Comparison of ENCODE assay signal across 23 mouse cellular contexts in genomic region chr12:99756213-99756612, GRCm38 (mm10).
DNase-seq lines count a peak whose midpoint lies in the region; ATAC-seq lines count a peak whose summit lies in the region.
"Had no signal": no experiment of that assay in that cellular context is flagged by ENCODE, and none has a peak within 500 bp of the region (broad histone marks: within the 10 kb centered on the region; RNA-seq: fewer than 3 reads in every experiment).

No protein-coding gene starts in this region.

- ATAC-seq in hindbrain, embryonic 15.5 days (ENCODE audit: low FRiP score, low read depth), result 0 out of 2 replicates have a peak, but pooled peaks have one; percentile 23
- ATAC-seq in embryonic facial prominence, embryonic 15.5 days (ENCODE audit: insufficient number of reproducible peaks, low FRiP score, low TSS enrichment, low read depth), result no peak
- ATAC-seq in forebrain, embryonic 13.5 days, result peak; percentile 31; the same call in 1 of the 2 replicates
- 0 out of 2 replicates have a peak, but pooled peaks have one; percentile 27 for ATAC-seq in midbrain, embryonic 14.5 days (ENCODE audit: low FRiP score, low TSS enrichment)
- ATAC-seq: intestine, postnatal 0 days; liver, postnatal 0 days; lung, postnatal 0 days had no signal

- H3K27me3 ChIP-seq in hindbrain, embryonic 15.5 days, result no peaks in the 10 kb centered on the region
- no peaks in the 10 kb centered on the region for H3K27me3 ChIP-seq in hindbrain, embryonic 10.5 days (ENCODE audit: insufficient read depth, poor library complexity, severe bottlenecking)
- H3K27me3 ChIP-seq in embryonic facial prominence, embryonic 15.5 days, result no peaks in the 10 kb centered on the region
- no peaks in the 10 kb centered on the region for H3K27me3 ChIP-seq in forebrain, embryonic 13.5 days
- no peaks in the 10 kb centered on the region for H3K27me3 ChIP-seq in midbrain, embryonic 14.5 days (ENCODE audit: control insufficient read depth, insufficient read depth, low read length)
- H3K27me3 ChIP-seq: embryonic facial prominence, embryonic 12.5 days; heart, embryonic 15.5 days; limb, embryonic 12.5 days had no signal

- no peaks in the 10 kb centered on the region for H3K9me3 ChIP-seq in hindbrain, embryonic 15.5 days
- H3K9me3 ChIP-seq in hindbrain, embryonic 10.5 days, result no peaks in the 10 kb centered on the region
- H3K9me3 ChIP-seq in embryonic facial prominence, embryonic 15.5 days (replicated peaks), result no peaks in the 10 kb centered on the region
- no peaks in the 10 kb centered on the region for H3K9me3 ChIP-seq in forebrain, embryonic 13.5 days (replicated peaks)
- H3K9me3 ChIP-seq in midbrain, embryonic 14.5 days (ENCODE audit: control insufficient read depth, low read length), result no peaks in the 10 kb centered on the region
- H3K9me3 ChIP-seq: embryonic facial prominence, embryonic 12.5 days; heart, embryonic 15.5 days; limb, embryonic 12.5 days had no signal

- H3K36me3 ChIP-seq in hindbrain, embryonic 15.5 days, result no peaks in the 10 kb centered on the region
- no peaks in the 10 kb centered on the region for H3K36me3 ChIP-seq in hindbrain, embryonic 10.5 days
- H3K36me3 ChIP-seq in embryonic facial prominence, embryonic 15.5 days, result no peaks in the 10 kb centered on the region
- H3K36me3 ChIP-seq in forebrain, embryonic 13.5 days (ENCODE audit: poor library complexity, severe bottlenecking), result no peaks in the 10 kb centered on the region
- no peaks in the 10 kb centered on the region for H3K36me3 ChIP-seq in midbrain, embryonic 14.5 days (ENCODE audit: control insufficient read depth, insufficient read depth, low read length)
- H3K36me3 ChIP-seq: embryonic facial prominence, embryonic 12.5 days; heart, embryonic 15.5 days; limb, embryonic 12.5 days had no signal

- H3K4me1 ChIP-seq in hindbrain, embryonic 15.5 days (replicated peaks), result peaks cover 23% of the 10 kb centered on the region
- H3K4me1 ChIP-seq in hindbrain, embryonic 10.5 days (replicated peaks), result peaks cover 19% of the 10 kb centered on the region
- peaks cover 20% of the 10 kb centered on the region for H3K4me1 ChIP-seq in embryonic facial prominence, embryonic 15.5 days
- H3K4me1 ChIP-seq in forebrain, embryonic 13.5 days, result peaks cover 24% of the 10 kb centered on the region
- peaks cover 23% of the 10 kb centered on the region; the same call in 1 of the 2 replicates for H3K4me1 ChIP-seq in midbrain, embryonic 14.5 days (ENCODE audit: control insufficient read depth, insufficient read depth, low read length)
- H3K4me1 ChIP-seq: heart, embryonic 15.5 days had no signal

- DNase-seq in hindbrain, embryonic 10.5 days (ENCODE audit: low spot score), result no peak
- no peak for DNase-seq in midbrain, embryonic 14.5 days
- DNase-seq in cerebellum, postnatal 4 days (ENCODE audit: low spot score in 2 of 2), result no peak
- no peak for DNase-seq in layer of hippocampus, adult 9-11 months
- DNase-seq: adrenal gland, postnatal 36 days; cerebellum, adult 11 months; cerebellum, adult 9-11 months; gastrocnemius, postnatal 14 days; heart, adult 18-20 months; heart, postnatal 4 days; liver, postnatal 0 days; thymus, postnatal 25 days had no signal

- H3K9ac ChIP-seq in hindbrain, embryonic 15.5 days, result no peak overlapping the region
- no peak overlapping the region for H3K9ac ChIP-seq in embryonic facial prominence, embryonic 15.5 days
- H3K9ac ChIP-seq in forebrain, embryonic 13.5 days, result no peak overlapping the region
- H3K9ac ChIP-seq in midbrain, embryonic 14.5 days (replicated peaks; ENCODE audit: low read length), result no peak overlapping the region
- H3K9ac ChIP-seq: embryonic facial prominence, embryonic 12.5 days; heart, embryonic 15.5 days; limb, embryonic 12.5 days; liver, postnatal 0 days had no signal

- no peak overlapping the region for H3K4me3 ChIP-seq in hindbrain, embryonic 15.5 days
- H3K4me3 ChIP-seq in hindbrain, embryonic 10.5 days, result no peak overlapping the region
- no peak overlapping the region for H3K4me3 ChIP-seq in embryonic facial prominence, embryonic 15.5 days (replicated peaks)
- no peak overlapping the region for H3K4me3 ChIP-seq in forebrain, embryonic 13.5 days
- H3K4me3 ChIP-seq in midbrain, embryonic 14.5 days (replicated peaks; ENCODE audit: low read depth, low read length), result no peak overlapping the region
- H3K4me3 ChIP-seq: embryonic facial prominence, embryonic 12.5 days; heart, embryonic 15.5 days; limb, embryonic 12.5 days had no signal

- H3K27ac ChIP-seq in hindbrain, embryonic 15.5 days (replicated peaks), result no peak overlapping the region
- no peak overlapping the region for H3K27ac ChIP-seq in hindbrain, embryonic 10.5 days
- H3K27ac ChIP-seq in embryonic facial prominence, embryonic 15.5 days (replicated peaks), result no peak overlapping the region
- H3K27ac ChIP-seq in forebrain, embryonic 13.5 days, result no peak overlapping the region
- H3K27ac ChIP-seq in midbrain, embryonic 14.5 days (replicated peaks; ENCODE audit: low read depth, low read length), result no peak overlapping the region
- H3K27ac ChIP-seq: embryonic facial prominence, embryonic 12.5 days; heart, embryonic 15.5 days; kidney, postnatal 0 days; limb, embryonic 12.5 days; macrophage had no signal

- 82% methylated on average over 9 of the region's 9 CpGs for WGBS in hindbrain, embryonic 15.5 days
- WGBS in hindbrain, embryonic 10.5 days, result 90% methylated on average over 9 of the region's 9 CpGs
- WGBS in embryonic facial prominence, embryonic 15.5 days, result 86% methylated on average over 9 of the region's 9 CpGs
- 78% methylated on average over 9 of the region's 9 CpGs for WGBS in forebrain, embryonic 13.5 days
- WGBS in midbrain, embryonic 14.5 days, result 69% methylated on average over 9 of the region's 9 CpGs

- no peak overlapping the region for H3K4me2 ChIP-seq in hindbrain, embryonic 15.5 days
- peak overlapping the region; percentile 34; the same call in 1 of the 2 replicates for H3K4me2 ChIP-seq in embryonic facial prominence, embryonic 15.5 days (replicated peaks)
- peak overlapping the region; percentile 53 for H3K4me2 ChIP-seq in forebrain, embryonic 13.5 days
- H3K4me2 ChIP-seq in midbrain, embryonic 14.5 days (ENCODE audit: low read length), result peak overlapping the region; percentile 47
- H3K4me2 ChIP-seq: embryonic facial prominence, embryonic 12.5 days; heart, embryonic 15.5 days; limb, embryonic 12.5 days; liver, embryonic 11.5 days had no signal
